Mouse (Mus musculus) limb, embryonic 15.5 days (tissue): ENCODE measurements at regions not wholly inside any gene's neighbourhood (a gene's known extent, or its start where the extent isn't known, plus 50 kb on each side); places are given as distances from the start of the nearest gene placed in this dataset.

Experiments used
- ATAC-seq: fragments of 200-750 bp; cut with Nextera tagmentation; 2 replicates; pipeline ENCODE4 v1.8.0; 2017; ENCODE audit warnings: low read depth, moderate TSS enrichment; ENCODE audit not compliant: insufficient number of reproducible peaks, low FRiP score, low TSS enrichment
- H3K27ac ChIP-seq: fragments of 300-500 bp; sonication (generic); 2 replicates; pipeline ENCODE4 v1.5.1; 2015; ENCODE audit warnings: moderate library complexity, mild to moderate bottlenecking, inconsistent platforms
- H3K27me3 ChIP-seq: fragments of 300-500 bp; sonication (generic); 2 replicates; pipeline ENCODE4 v1.6.1; 2015; ENCODE audit warnings: inconsistent platforms
- H3K36me3 ChIP-seq: fragments of 300-500 bp; sonication (generic); 2 replicates; pipeline ENCODE4 v1.6.1; 2015; ENCODE audit warnings: inconsistent platforms
- H3K4me1 ChIP-seq: fragments of 300-500 bp; sonication (generic); 2 replicates; pipeline ENCODE4 v1.6.1; 2015; ENCODE audit warnings: inconsistent platforms
- H3K4me2 ChIP-seq: fragments of 300-500 bp; sonication (generic); 2 replicates; pipeline ENCODE4 v1.6.1; 2015; ENCODE audit warnings: mild to moderate bottlenecking, inconsistent platforms
- H3K4me3 ChIP-seq: fragments of 300-500 bp; sonication (generic); 2 replicates; pipeline ENCODE4 v1.5.1; 2015; ENCODE audit warnings: mild to moderate bottlenecking, inconsistent platforms
- H3K9ac ChIP-seq: fragments of 300-500 bp; sonication (generic); 2 replicates; pipeline ENCODE4 v1.6.1; 2015; ENCODE audit warnings: inconsistent platforms
- H3K9me3 ChIP-seq: fragments of 300-500 bp; sonication (generic); 2 replicates; pipeline ENCODE4 v1.6.1; 2016; ENCODE audit warnings: inconsistent platforms
- WGBS: fragments of 180-500 bp; shearing (Covaris S2); methylation state at CpG from one replicate; pipeline ENCODE4 v1.1.7; 2015; 5-methylcytosine and 5-hydroxymethylcytosine counted together

GRCm38 (mm10) chr1:51678290-51678928 is 200.2 kb upstream of the Nabp1 start:
- WGBS: 36% methylated on average over 6 of the region's 6 CpGs
- no peak for ATAC-seq
- Histone ChIP-seq H3K9me3 (no peaks in the 10 kb centered on the region), H3K36me3 (no peaks in the 10 kb centered on the region), H3K4me2 (no peak overlapping the region), H3K4me3 (no peak overlapping the region), H3K9ac (no peak overlapping the region), H3K27ac (no peak overlapping the region), H3K4me1 (peaks cover 10% of the 10 kb centered on the region; the same call in 1 of the 2 replicates), H3K27me3 (no peaks in the 10 kb centered on the region)

GRCm38 (mm10) chr1:51677802-51678201 is 199.6 kb upstream of the Nabp1 start:
- H3K9ac ChIP-seq: no peak overlapping the region
- no peaks in the 10 kb centered on the region for H3K36me3 ChIP-seq
- peaks cover 10% of the 10 kb centered on the region; the same call in 1 of the 2 replicates for H3K4me1 ChIP-seq
- no peak overlapping the region for H3K4me2 ChIP-seq
- no peak for ATAC-seq
- H3K27ac ChIP-seq: no peak overlapping the region
- H3K4me3 ChIP-seq: no peak overlapping the region
- no peaks in the 10 kb centered on the region for H3K9me3 ChIP-seq
- no peaks in the 10 kb centered on the region for H3K27me3 ChIP-seq
- WGBS: 47% methylated on average over 5 of the region's 5 CpGs

GRCm38 (mm10) chr1:51671691-51672090 is 193.5 kb upstream of the Nabp1 start:
- H3K4me2 ChIP-seq: no peak overlapping the region
- no peaks in the 10 kb centered on the region for H3K27me3 ChIP-seq
- WGBS: 76% methylated on average over 1 of the region's 1 CpGs
- H3K27ac ChIP-seq: no peak overlapping the region
- ATAC-seq: no peak
- peaks cover 8% of the 10 kb centered on the region for H3K4me1 ChIP-seq
- H3K4me3 ChIP-seq: no peak overlapping the region
- H3K36me3 ChIP-seq: no peaks in the 10 kb centered on the region
- no peak overlapping the region for H3K9ac ChIP-seq
- no peaks in the 10 kb centered on the region for H3K9me3 ChIP-seq

GRCm38 (mm10) chr1:51671287-51671686 is 193.1 kb upstream of the Nabp1 start:
- Histone ChIP-seq H3K9me3 (no peaks in the 10 kb centered on the region), H3K36me3 (no peaks in the 10 kb centered on the region), H3K4me3 (no peak overlapping the region), H3K9ac (no peak overlapping the region), H3K4me2 (no peak overlapping the region), H3K4me1 (peaks cover 8% of the 10 kb centered on the region), H3K27ac (peak overlapping the region; percentile 57), H3K27me3 (no peaks in the 10 kb centered on the region)
- 32% methylated on average over 3 of the region's 3 CpGs for WGBS
- peak; percentile 74 for ATAC-seq

GRCm38 (mm10) chr1:51670009-51670408 is 191.8 kb upstream of the Nabp1 start:
- no peaks in the 10 kb centered on the region for H3K27me3 ChIP-seq
- no peak overlapping the region for H3K4me3 ChIP-seq
- no peaks in the 10 kb centered on the region for H3K9me3 ChIP-seq
- no peaks in the 10 kb centered on the region for H3K36me3 ChIP-seq
- no peak overlapping the region for H3K27ac ChIP-seq
- H3K4me1 ChIP-seq: peaks cover 8% of the 10 kb centered on the region
- no peak for ATAC-seq
- no peak overlapping the region for H3K4me2 ChIP-seq
- WGBS: 50% methylated on average over 3 of the region's 3 CpGs
- no peak overlapping the region for H3K9ac ChIP-seq

GRCm38 (mm10) chr1:51668881-51669280 is 190.7 kb upstream of the Nabp1 start:
- Histone ChIP-seq H3K4me3 (no peak overlapping the region), H3K9me3 (no peaks in the 10 kb centered on the region)
- ATAC-seq: no peak

GRCm38 (mm10) chr1:51660531-51660930 is 182.3 kb upstream of the Nabp1 start:
- WGBS: 91% methylated on average over 1 of the region's 1 CpGs
- H3K4me1 ChIP-seq: no peaks in the 10 kb centered on the region
- H3K9me3 ChIP-seq: no peaks in the 10 kb centered on the region
- no peak overlapping the region for H3K4me3 ChIP-seq
- H3K27ac ChIP-seq: no peak overlapping the region
- no peak for ATAC-seq
- H3K4me2 ChIP-seq: no peak overlapping the region
- H3K9ac ChIP-seq: no peak overlapping the region
- H3K27me3 ChIP-seq: no peaks in the 10 kb centered on the region
- no peaks in the 10 kb centered on the region for H3K36me3 ChIP-seq

More at GRCm38 (mm10) chr1:51668881-51669280, 190.7 kb upstream of the Nabp1 start:
- H3K36me3 ChIP-seq: no peaks in the 10 kb centered on the region
- H3K9ac ChIP-seq: no peak overlapping the region
- H3K4me1 ChIP-seq: peaks cover 8% of the 10 kb centered on the region
- H3K4me2 ChIP-seq: no peak overlapping the region
- no peaks in the 10 kb centered on the region for H3K27me3 ChIP-seq
- no peak overlapping the region for H3K27ac ChIP-seq

- no peak overlapping the region for H3K27ac ChIP-seq
Measured at GRCm38 (mm10) chr1:51657203-51657602, 179.0 kb upstream of the Nabp1 start.

GRCm38 (mm10) chr1:51650653-51650995 is 172.4 kb upstream of the Nabp1 start:
- 13% methylated on average over 3 of the region's 3 CpGs for WGBS
- ATAC-seq: no peak

More at GRCm38 (mm10) chr1:51657203-51657602, 179.0 kb upstream of the Nabp1 start:
- no peak overlapping the region for H3K4me2 ChIP-seq
- H3K9ac ChIP-seq: no peak overlapping the region
- no peaks in the 10 kb centered on the region for H3K4me1 ChIP-seq
- H3K36me3 ChIP-seq: no peaks in the 10 kb centered on the region
- H3K9me3 ChIP-seq: no peaks in the 10 kb centered on the region
- H3K4me3 ChIP-seq: no peak overlapping the region
- H3K27me3 ChIP-seq: no peaks in the 10 kb centered on the region
- ATAC-seq: no peak
- WGBS: 62% methylated on average over 4 of the region's 4 CpGs

GRCm38 (mm10) chr1:51649963-51650652 is 171.9 kb upstream of the Nabp1 start:
- no peaks in the 10 kb centered on the region for H3K4me1 ChIP-seq
- no peaks in the 10 kb centered on the region for H3K27me3 ChIP-seq
- WGBS: 21% methylated on average over 4 of the region's 4 CpGs
- no peak for ATAC-seq
- H3K4me3 ChIP-seq: no peak overlapping the region
- no peak overlapping the region for H3K27ac ChIP-seq
- H3K4me2 ChIP-seq: no peak overlapping the region
- H3K9me3 ChIP-seq: no peaks in the 10 kb centered on the region
- no peaks in the 10 kb centered on the region for H3K36me3 ChIP-seq
- no peak overlapping the region for H3K9ac ChIP-seq

More at GRCm38 (mm10) chr1:51650653-51650995, 172.4 kb upstream of the Nabp1 start:
- no peaks in the 10 kb centered on the region for H3K9me3 ChIP-seq
- H3K4me3 ChIP-seq: no peak overlapping the region
- no peak overlapping the region for H3K27ac ChIP-seq
- H3K9ac ChIP-seq: no peak overlapping the region
- H3K27me3 ChIP-seq: no peaks in the 10 kb centered on the region
- no peaks in the 10 kb centered on the region for H3K4me1 ChIP-seq
- H3K36me3 ChIP-seq: no peaks in the 10 kb centered on the region
- no peak overlapping the region for H3K4me2 ChIP-seq

- 75% methylated on average over 2 of the region's 2 CpGs for WGBS
Measured at GRCm38 (mm10) chr1:51647955-51648354, 169.7 kb upstream of the Nabp1 start.

GRCm38 (mm10) chr1:51644399-51644798 is 166.2 kb upstream of the Nabp1 start:
- H3K9me3 ChIP-seq: no peaks in the 10 kb centered on the region
- no peaks in the 10 kb centered on the region for H3K4me1 ChIP-seq
- H3K4me2 ChIP-seq: no peak overlapping the region
- no peak overlapping the region for H3K4me3 ChIP-seq
- WGBS: 19% methylated on average over 2 of the region's 2 CpGs
- no peak overlapping the region for H3K9ac ChIP-seq
- H3K36me3 ChIP-seq: no peaks in the 10 kb centered on the region
- H3K27me3 ChIP-seq: no peaks in the 10 kb centered on the region
- no peak overlapping the region for H3K27ac ChIP-seq
- ATAC-seq: no peak

More at GRCm38 (mm10) chr1:51647955-51648354, 169.7 kb upstream of the Nabp1 start:
- Histone ChIP-seq H3K4me2 (no peak overlapping the region), H3K9me3 (no peaks in the 10 kb centered on the region), H3K27me3 (no peaks in the 10 kb centered on the region), H3K27ac (no peak overlapping the region), H3K4me1 (no peaks in the 10 kb centered on the region), H3K36me3 (no peaks in the 10 kb centered on the region), H3K4me3 (no peak overlapping the region), H3K9ac (no peak overlapping the region)
- no peak for ATAC-seq
